Mouse (Mus musculus) forebrain, embryonic 12.5 days (tissue): ENCODE data around the gene Dhcr7. TPM values are rescaled to one million over a fixed set of nuclear protein-coding genes. Genes with fewer than 3 reads are reported as not detected.

Experiments used
- microRNA-seq: library from miRNA; unstranded; fragments of <30 nt; microRNA quantifications from one replicate; pipeline ENCODE4, GENCODE M21; 2017
- polyA plus RNA-seq: library from polyadenylated mRNA; unstranded; fragments of >200 nt; fragmentation: Nextera tagmentation; extraction: Ambion mirVana; gene quantifications from 2 replicates; pipeline ENCODE4 v1.2.1, GENCODE M21; 2016

Gene Dhcr7
- polyA plus RNA-seq, 1 experiment from 2014 or later = 62.5 TPM

Small RNA genes within 50 kb of the gene (microRNA-seq; reads per million reads assigned to microRNA genes)
- gene Gm22064 = not detected

Other genes starting within 250 kb of the Dhcr7 start
- gene Cars, start 223.1 kb upstream of the Dhcr7 start, polyA plus RNA-seq = 69.0 and 74.3 TPM in 2 replicates
- gene Tnfrsf26, start 194.4 kb upstream of the Dhcr7 start, polyA plus RNA-seq = 0.12 and 0.22 TPM in 2 replicates
- gene Tnfrsf22, start 173.5 kb upstream of the Dhcr7 start, polyA plus RNA-seq = 7.7 and 7.8 TPM in 2 replicates
- 0.28 and 0.51 TPM in 2 replicates for gene Tnfrsf23, start 137.3 kb upstream of the Dhcr7 start, polyA plus RNA-seq
- gene Osbpl5, start 66.2 kb upstream of the Dhcr7 start, polyA plus RNA-seq = 15.1 and 17.5 TPM in 2 replicates
- not detected in 2 replicates for gene Mrgprg, start 56.2 kb upstream of the Dhcr7 start, polyA plus RNA-seq
- gene Mrgpre, start 38.6 kb upstream of the Dhcr7 start, polyA plus RNA-seq = 2.7 and 3.2 TPM in 2 replicates
- gene Nadsyn1, start 296 bp upstream of the Dhcr7 start, polyA plus RNA-seq = 8.5 and 10.7 TPM in 2 replicates
- gene Gm498, start 43.7 kb downstream of the Dhcr7 start, polyA plus RNA-seq = not detected in 2 replicates
- gene Shank2, start 178.8 kb downstream of the Dhcr7 start, polyA plus RNA-seq = 2.8 and 3.0 TPM in 2 replicates